Mouse (Mus musculus): Measurements from ENCODE around the gene Cacna1c.

GRCm38 (mm10) chr6:119095081-119095480 lies 101.1 kb downstream of the Cacna1c start:
- TF ChIP-seq CTCF (IDR thresholded peaks at IDR 0.05; ENCODE audit: low read depth) (no peak), EP300 (IDR thresholded peaks at IDR 0.05; ENCODE audit: low read depth) (no peak)

All from liver, postnatal 0 days (tissue).